Mouse (Mus musculus) ZHBTc4 (cell line): ENCODE data around the gene Cwh43.

Source experiments
- DNase-seq: peaks from one replicate; pipeline ENCODE4 v3.0.0-alpha.2; 2011; ENCODE audit warnings: low read depth, low spot score

Cwh43 gene

GRCm38 (mm10) chr5:73399768-73400526, 5.9 kb upstream of the Cwh43 start:
- no peak for DNase-seq

GRCm38 (mm10) chr5:73401341-73401740, 4.5 kb upstream of the Cwh43 start:
- DNase-seq = no peak

GRCm38 (mm10) chr5:73402911-73403310, 3.0 kb upstream of the Cwh43 start:
- peak; percentile 81 for DNase-seq

- no peak for DNase-seq
These were observed 2.4 kb upstream of the Cwh43 start for GRCm38 (mm10) chr5:73403311-73404068.

- peak; percentile 73 for DNase-seq
These were observed 1.1 kb upstream of the Cwh43 start for GRCm38 (mm10) chr5:73404790-73405189.

- DNase-seq = peak; percentile 55
These were observed 986 bp downstream of the Cwh43 start for GRCm38 (mm10) chr5:73406861-73407260.

- DNase-seq = no peak
These were observed 4.1 kb downstream of the Cwh43 start for GRCm38 (mm10) chr5:73409970-73410369.

GRCm38 (mm10) chr5:73411771-73412170, 5.9 kb downstream of the Cwh43 start:
- no peak for DNase-seq

GRCm38 (mm10) chr5:73414172-73414571, 8.3 kb downstream of the Cwh43 start:
- DNase-seq = no peak

- peak; percentile 95 for DNase-seq
These were observed 13.3 kb downstream of the Cwh43 start for GRCm38 (mm10) chr5:73419045-73419695.

- DNase-seq = no peak
These were observed 20.9 kb downstream of the Cwh43 start for GRCm38 (mm10) chr5:73426824-73427223.

- DNase-seq = peak; percentile 69
These were observed 25.7 kb downstream of the Cwh43 start for GRCm38 (mm10) chr5:73431581-73431980.

- DNase-seq = no peak
These were observed 26.9 kb downstream of the Cwh43 start for GRCm38 (mm10) chr5:73432805-73433204.

- DNase-seq = no peak
These were observed 28.9 kb downstream of the Cwh43 start for GRCm38 (mm10) chr5:73434764-73435163.

GRCm38 (mm10) chr5:73442176-73442575, 36.3 kb downstream of the Cwh43 start:
- no peak for DNase-seq

GRCm38 (mm10) chr5:73450276-73450675, 44.4 kb downstream of the Cwh43 start:
- no peak for DNase-seq

GRCm38 (mm10) chr5:73454502-73455306, 48.8 kb downstream of the Cwh43 start:
- no peak for DNase-seq

- no peak for DNase-seq
These were observed 49.4 kb downstream of the Cwh43 start for GRCm38 (mm10) chr5:73455307-73455687.

- no peak for DNase-seq
These were observed 62.9 kb downstream of the Cwh43 start for GRCm38 (mm10) chr5:73468462-73469433.
